ENCODE assay signal across 20 mouse cellular contexts in the genomic region with DNA sequence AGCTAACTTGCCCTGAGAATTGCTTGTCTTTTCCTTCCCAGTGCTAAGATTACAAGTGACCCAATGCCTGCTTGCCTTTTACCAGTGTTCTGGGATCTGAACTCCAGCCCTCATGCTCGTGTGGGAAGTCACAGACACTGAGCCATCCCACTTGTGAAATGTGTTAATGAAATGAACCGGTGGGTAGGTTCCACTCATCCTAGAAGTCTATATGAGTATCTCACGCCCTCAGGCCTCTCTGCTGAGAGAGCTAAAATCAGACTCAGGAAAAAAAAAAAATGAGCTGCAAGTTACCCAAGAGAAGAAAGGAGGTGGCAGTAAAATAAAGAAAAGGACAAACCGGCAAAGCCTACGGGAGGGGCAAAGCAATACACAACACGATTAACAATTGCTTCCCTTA.
"Had no signal": no experiment of that assay in that cellular context is flagged by ENCODE, and none has a peak within 500 bp of the region (broad histone marks: within the 10 kb centered on the region; RNA-seq: fewer than 3 reads in every experiment).

No protein-coding gene starts in this region.

- H3K4me2 ChIP-seq: limb, embryonic 12.5 days; limb, embryonic 15.5 days; liver, embryonic 11.5 days; lung, embryonic 14.5 days; midbrain, embryonic 12.5 days; midbrain, embryonic 15.5 days; stomach, embryonic 15.5 days had no signal

- ATAC-seq: liver, postnatal 0 days; lung, postnatal 0 days; midbrain, embryonic 15.5 days had no signal

- H3K4me3 ChIP-seq: limb, embryonic 12.5 days; limb, embryonic 15.5 days; midbrain, embryonic 12.5 days; midbrain, embryonic 15.5 days; stomach, embryonic 15.5 days had no signal

- H3K27ac ChIP-seq: limb, embryonic 12.5 days; limb, embryonic 15.5 days; liver, embryonic 14.5 days; macrophage; midbrain, embryonic 12.5 days; midbrain, embryonic 15.5 days; stomach, embryonic 15.5 days had no signal

- H3K9ac ChIP-seq: limb, embryonic 12.5 days; limb, embryonic 15.5 days; liver, embryonic 14.5 days; liver, postnatal 0 days; lung, embryonic 14.5 days; midbrain, embryonic 12.5 days; midbrain, embryonic 15.5 days; stomach, embryonic 15.5 days had no signal

- H3K4me1 ChIP-seq: limb, embryonic 12.5 days; midbrain, embryonic 15.5 days; stomach, embryonic 15.5 days had no signal

- H3K36me3 ChIP-seq: limb, embryonic 12.5 days; limb, embryonic 15.5 days; midbrain, embryonic 12.5 days; midbrain, embryonic 15.5 days; stomach, embryonic 15.5 days had no signal

- H3K27me3 ChIP-seq: midbrain, embryonic 12.5 days; midbrain, embryonic 15.5 days; stomach, embryonic 15.5 days had no signal

- H3K9me3 ChIP-seq: limb, embryonic 12.5 days; limb, embryonic 15.5 days; midbrain, embryonic 12.5 days; midbrain, embryonic 15.5 days; stomach, embryonic 15.5 days had no signal

- DNase-seq: kidney, adult 11 months; kidney, adult 8-10 months; kidney, postnatal 14 days; kidney, postnatal 4 days; liver, postnatal 0 days; lung, embryonic 14.5 days; right cerebral cortex, postnatal 14 days; spleen, adult 18-20 months; thymus, adult 18-20 months; thymus, postnatal 14 days; thymus, postnatal 4 days had no signal
